Mouse (Mus musculus): ENCODE measurements at regions not wholly inside any gene's neighbourhood (a gene's known extent, or its start where the extent isn't known, plus 50 kb on each side); places are given as distances from the start of the nearest gene placed in this dataset.

DNA sequence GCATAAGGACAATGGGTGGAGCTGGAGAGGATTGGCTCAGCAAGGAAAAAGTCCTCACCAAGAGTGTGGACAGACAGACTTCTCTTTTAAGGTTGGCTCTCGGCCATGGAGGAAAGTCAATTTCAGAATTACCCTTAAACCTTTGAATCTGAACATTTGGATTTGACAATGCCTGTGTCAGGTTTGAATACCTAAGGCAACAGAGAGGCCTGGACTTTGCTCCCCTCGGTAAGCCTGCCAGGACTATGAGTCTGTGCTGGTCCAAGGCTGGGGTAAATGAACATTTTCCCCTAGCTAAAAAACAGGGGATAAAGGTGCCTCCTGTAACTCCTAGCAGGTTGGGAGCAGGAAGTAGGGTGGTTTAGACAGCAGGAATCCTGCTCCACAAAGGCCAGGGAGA, 68.8 kb upstream of the Slc6a6 start:
- Histone ChIP-seq H3K4me2 (replicated peaks; ENCODE audit: low read depth, low read length) (no peak overlapping the region), H3K9ac (ENCODE audit: low read depth, low read length) (no peak overlapping the region), H3K36me3 (ENCODE audit: control insufficient read depth, insufficient read depth, low read length) (no peaks in the 10 kb centered on the region), H3K9me3 (ENCODE audit: control insufficient read depth, low read length) (no peaks in the 10 kb centered on the region), H3K27me3 (ENCODE audit: control insufficient read depth, insufficient read depth, low read length) (no peaks in the 10 kb centered on the region), H3K4me1 (replicated peaks; ENCODE audit: control insufficient read depth, insufficient read depth, low read length) (peaks cover 3% of the 10 kb centered on the region; the same call in 1 of the 2 replicates), H3K27ac (ENCODE audit: low read depth, low read length) (no peak overlapping the region), H3K4me3 (ENCODE audit: low read depth, low read length) (no peak overlapping the region)
- no peak for DNase-seq (ENCODE audit: low spot score)
- 78% methylated on average over 2 of the region's 2 CpGs for WGBS
- ATAC-seq (ENCODE audit: low FRiP score), result no peak

DNA sequence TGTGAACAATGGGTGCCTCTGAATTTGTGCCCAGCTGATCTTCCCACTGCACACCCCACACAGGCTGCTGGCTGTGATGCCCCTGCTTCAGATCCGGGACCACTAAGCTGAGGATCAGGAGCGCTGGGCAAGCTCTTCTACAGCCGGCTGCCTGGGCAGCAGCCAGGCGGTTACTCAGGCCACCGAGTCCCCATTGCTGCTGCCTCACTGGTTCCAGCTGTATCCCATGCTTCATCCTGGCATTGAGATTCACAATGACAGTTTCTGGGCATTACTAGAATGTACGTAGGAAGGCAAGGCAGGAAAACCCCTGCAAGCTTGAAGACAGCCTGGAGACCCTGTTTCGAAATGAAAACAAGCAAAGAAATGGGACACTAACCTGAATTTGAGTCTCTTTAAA, 67.3 kb upstream of the Slc6a6 start:
- Histone ChIP-seq H3K9ac (ENCODE audit: low read depth, low read length) (peak overlapping the region; percentile 81), H3K4me2 (replicated peaks; ENCODE audit: low read depth, low read length) (peak overlapping the region; percentile 70), H3K9me3 (ENCODE audit: control insufficient read depth, low read length) (no peaks in the 10 kb centered on the region), H3K27ac (ENCODE audit: low read depth, low read length) (peak overlapping the region; percentile 85; the same call in 1 of the 2 replicates), H3K4me3 (ENCODE audit: low read depth, low read length) (peak overlapping the region; percentile 32), H3K36me3 (ENCODE audit: control insufficient read depth, insufficient read depth, low read length) (no peaks in the 10 kb centered on the region), H3K27me3 (ENCODE audit: control insufficient read depth, insufficient read depth, low read length) (no peaks in the 10 kb centered on the region), H3K4me1 (replicated peaks; ENCODE audit: control insufficient read depth, insufficient read depth, low read length) (peaks cover 3% of the 10 kb centered on the region; the same call in 1 of the 2 replicates)
- DNase-seq (ENCODE audit: low spot score), result no peak
- 48% methylated on average over 7 of the region's 7 CpGs for WGBS
- peak; percentile 36 for ATAC-seq (ENCODE audit: low FRiP score)

DNA sequence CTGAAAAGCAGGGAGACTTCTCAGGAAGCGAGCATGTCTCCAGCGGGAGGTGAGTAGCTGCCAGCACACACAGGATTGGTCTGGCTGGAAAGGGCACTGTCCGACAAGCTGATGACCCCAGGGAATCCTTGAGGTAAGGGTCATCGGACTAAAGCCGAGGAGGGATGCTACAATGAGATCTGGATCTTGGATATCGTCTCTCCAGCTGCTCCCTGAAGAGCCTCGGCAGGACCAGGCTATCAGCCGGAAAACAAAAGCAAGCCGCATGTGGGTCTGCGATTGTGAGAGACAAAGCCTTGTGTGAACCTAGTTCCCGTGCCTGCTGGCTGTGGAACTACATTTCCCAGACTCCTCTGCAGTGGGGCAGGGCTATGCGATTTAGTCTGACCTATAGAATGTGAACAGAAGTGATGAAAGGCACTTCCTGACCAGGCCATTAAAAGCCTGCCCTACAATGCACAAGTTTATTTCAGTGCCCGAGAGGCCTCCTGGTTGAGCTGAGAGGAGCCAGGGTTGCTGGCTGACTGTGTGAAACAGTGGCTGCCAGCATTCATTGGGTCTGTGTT, 66.7 kb upstream of the Slc6a6 start:
- DNase-seq (ENCODE audit: low spot score) (peak; percentile 88), ATAC-seq (ENCODE audit: low FRiP score) (peak; percentile 95)
- Histone ChIP-seq H3K27me3 (ENCODE audit: control insufficient read depth, insufficient read depth, low read length) (no peaks in the 10 kb centered on the region), H3K27ac (ENCODE audit: low read depth, low read length) (peak overlapping the region; percentile 85), H3K4me1 (replicated peaks; ENCODE audit: control insufficient read depth, insufficient read depth, low read length) (peaks cover 3% of the 10 kb centered on the region; the same call in 1 of the 2 replicates), H3K4me3 (ENCODE audit: low read depth, low read length) (peak overlapping the region; percentile 32), H3K4me2 (replicated peaks; ENCODE audit: low read depth, low read length) (peak overlapping the region; percentile 70), H3K9ac (ENCODE audit: low read depth, low read length) (peak overlapping the region; percentile 81), H3K9me3 (ENCODE audit: control insufficient read depth, low read length) (no peaks in the 10 kb centered on the region), H3K36me3 (ENCODE audit: control insufficient read depth, insufficient read depth, low read length) (no peaks in the 10 kb centered on the region)
- under 1% methylated on average over 13 of the region's 13 CpGs for WGBS

DNA sequence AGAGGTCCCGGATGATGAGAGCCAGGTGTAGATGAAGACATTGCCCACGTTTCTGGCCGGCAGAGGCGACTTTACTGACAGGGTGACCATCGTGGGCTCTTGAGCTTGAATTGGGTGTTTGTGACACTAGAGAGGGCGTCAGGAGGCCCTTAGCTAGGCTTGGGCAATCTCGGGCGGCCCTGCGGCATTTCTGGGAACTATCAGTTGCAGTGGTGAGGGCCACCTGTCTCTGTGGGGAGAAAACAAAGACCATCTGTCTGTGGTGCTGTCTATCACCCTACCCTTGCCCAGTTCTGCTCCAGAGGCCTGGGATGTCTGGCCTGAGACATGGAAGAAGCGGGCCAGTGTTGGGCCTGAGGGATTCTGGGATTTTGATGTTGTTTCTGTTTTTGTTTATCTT, 66.2 kb upstream of the Slc6a6 start:
- H3K36me3 ChIP-seq (ENCODE audit: control insufficient read depth, insufficient read depth, low read length), result no peaks in the 10 kb centered on the region
- 76% methylated on average over 10 of the region's 10 CpGs for WGBS
- H3K4me3 ChIP-seq (ENCODE audit: low read depth, low read length), result no peak overlapping the region
- H3K27ac ChIP-seq (ENCODE audit: low read depth, low read length), result no peak overlapping the region
- ATAC-seq (ENCODE audit: low FRiP score), result peak; percentile 43; the same call in 1 of the 2 replicates
- peak overlapping the region; percentile 70; the same call in 1 of the 2 replicates for H3K4me2 ChIP-seq (replicated peaks; ENCODE audit: low read depth, low read length)
- DNase-seq (ENCODE audit: low spot score), result no peak
- H3K27me3 ChIP-seq (ENCODE audit: control insufficient read depth, insufficient read depth, low read length), result no peaks in the 10 kb centered on the region
- peaks cover 3% of the 10 kb centered on the region; the same call in 1 of the 2 replicates for H3K4me1 ChIP-seq (replicated peaks; ENCODE audit: control insufficient read depth, insufficient read depth, low read length)
- H3K9me3 ChIP-seq (ENCODE audit: control insufficient read depth, low read length), result no peaks in the 10 kb centered on the region
- peak overlapping the region; percentile 81; the same call in 1 of the 2 replicates for H3K9ac ChIP-seq (ENCODE audit: low read depth, low read length)

DNA sequence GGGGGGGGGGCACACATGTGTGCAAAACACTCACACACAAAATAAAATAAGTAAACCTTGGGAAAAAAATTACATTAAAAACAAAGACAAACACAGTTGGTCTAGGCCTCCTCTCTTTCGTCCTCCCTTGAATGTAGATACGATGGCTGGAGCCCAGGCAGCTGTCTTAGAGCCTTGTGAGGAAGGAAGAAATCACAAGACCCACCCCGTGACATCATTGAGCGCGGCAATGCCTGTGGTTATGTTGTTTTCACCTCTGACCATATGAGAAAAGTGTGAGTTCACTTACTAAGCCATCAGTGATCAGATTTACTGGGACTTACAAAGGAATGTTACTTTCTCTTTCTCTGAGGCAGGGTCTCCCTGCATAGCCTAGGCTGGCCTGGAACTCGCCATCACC, 64.8 kb upstream of the Slc6a6 start:
- Histone ChIP-seq H3K9ac (ENCODE audit: low read depth, low read length) (no peak overlapping the region), H3K27ac (ENCODE audit: low read depth, low read length) (no peak overlapping the region), H3K4me3 (ENCODE audit: low read depth, low read length) (no peak overlapping the region), H3K4me2 (replicated peaks; ENCODE audit: low read depth, low read length) (no peak overlapping the region), H3K4me1 (replicated peaks; ENCODE audit: control insufficient read depth, insufficient read depth, low read length) (peaks cover 3% of the 10 kb centered on the region; the same call in 1 of the 2 replicates), H3K9me3 (ENCODE audit: control insufficient read depth, low read length) (no peaks in the 10 kb centered on the region), H3K27me3 (ENCODE audit: control insufficient read depth, insufficient read depth, low read length) (no peaks in the 10 kb centered on the region), H3K36me3 (ENCODE audit: control insufficient read depth, insufficient read depth, low read length) (no peaks in the 10 kb centered on the region)
- DNase-seq (ENCODE audit: low spot score), result no peak
- 92% methylated on average over 6 of the region's 6 CpGs for WGBS
- ATAC-seq (ENCODE audit: low FRiP score), result no peak

DNA sequence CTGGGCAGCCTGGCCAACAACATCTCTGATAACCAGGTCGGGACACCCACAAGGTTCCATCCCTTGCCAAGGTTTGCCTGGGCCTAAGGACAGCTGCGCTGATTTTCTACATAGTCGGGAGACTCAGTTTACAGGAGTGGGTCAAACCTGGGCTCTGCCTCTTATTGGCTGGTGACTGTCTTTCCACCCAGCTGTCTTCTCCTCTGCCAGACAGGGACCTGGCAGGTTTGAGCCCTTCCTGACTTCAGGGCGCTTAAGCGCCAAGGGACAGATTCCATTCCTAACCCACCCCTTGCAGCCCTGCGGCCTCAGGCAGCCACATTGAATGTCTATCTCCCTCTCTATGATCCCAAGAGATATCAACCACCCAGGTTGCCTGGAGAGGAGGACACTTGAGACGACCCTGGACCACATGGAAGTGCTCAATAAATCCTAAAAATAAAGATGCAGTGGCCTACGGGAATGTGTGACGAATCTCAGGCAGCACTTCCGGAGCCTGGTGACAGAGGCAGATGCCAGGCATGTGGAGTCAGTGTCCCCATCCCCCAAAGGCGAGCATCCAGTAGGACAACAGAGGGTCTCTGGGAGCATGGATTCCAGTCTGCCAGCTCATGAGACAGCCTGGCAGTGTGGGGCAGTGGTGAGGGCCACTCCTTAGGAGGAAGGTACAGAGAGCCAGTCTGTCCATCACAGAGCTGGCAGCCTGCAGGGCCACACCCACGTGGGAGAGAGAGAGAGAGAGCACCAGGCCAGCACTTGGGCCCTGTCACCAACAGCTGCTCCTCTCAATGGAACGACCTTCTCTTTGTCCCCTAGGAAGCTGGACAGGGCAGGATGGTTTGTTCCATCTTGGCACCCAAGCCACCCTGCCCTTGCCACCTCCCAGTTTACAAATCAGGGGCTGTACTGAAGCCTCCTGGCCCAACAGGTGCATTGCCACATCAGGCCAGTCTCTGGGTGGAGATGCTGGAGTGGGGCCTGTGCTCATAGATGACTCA, 63.8 kb upstream of the Slc6a6 start:
- H3K27me3 ChIP-seq (ENCODE audit: control insufficient read depth, insufficient read depth, low read length), result no peaks in the 10 kb centered on the region
- 74% methylated on average over 13 of the region's 13 CpGs for WGBS
- no peak for ATAC-seq (ENCODE audit: low FRiP score)
- H3K9ac ChIP-seq (ENCODE audit: low read depth, low read length), result no peak overlapping the region
- DNase-seq (ENCODE audit: low spot score), result no peak
- H3K4me3 ChIP-seq (ENCODE audit: low read depth, low read length), result no peak overlapping the region
- H3K4me2 ChIP-seq (replicated peaks; ENCODE audit: low read depth, low read length), result no peak overlapping the region
- H3K9me3 ChIP-seq (ENCODE audit: control insufficient read depth, low read length), result no peaks in the 10 kb centered on the region
- no peaks in the 10 kb centered on the region for H3K36me3 ChIP-seq (ENCODE audit: control insufficient read depth, insufficient read depth, low read length)
- no peak overlapping the region for H3K27ac ChIP-seq (ENCODE audit: low read depth, low read length)
- H3K4me1 ChIP-seq (replicated peaks; ENCODE audit: control insufficient read depth, insufficient read depth, low read length), result peaks cover 3% of the 10 kb centered on the region; the same call in 1 of the 2 replicates

DNA sequence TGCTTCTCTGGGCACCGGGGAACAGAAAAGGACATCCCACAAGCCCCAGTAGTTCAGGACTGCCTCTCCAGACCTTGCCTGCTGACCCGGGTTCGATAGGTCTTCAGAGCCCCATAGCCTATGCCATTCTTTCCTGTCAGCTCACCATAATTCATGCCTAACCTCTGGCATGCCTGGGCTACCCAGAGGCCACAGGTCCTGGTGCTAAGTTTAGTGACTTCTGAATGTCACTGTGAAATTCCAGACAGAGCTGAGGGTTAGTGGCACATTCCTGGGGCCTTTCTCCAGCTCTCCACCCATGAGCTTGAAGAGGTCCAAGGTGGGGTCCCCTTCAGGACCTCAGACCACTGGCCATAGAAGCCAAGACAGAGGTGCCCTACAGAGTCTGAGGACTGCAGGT, 62.4 kb upstream of the Slc6a6 start:
- Histone ChIP-seq H3K9me3 (ENCODE audit: control insufficient read depth, low read length) (no peaks in the 10 kb centered on the region), H3K4me1 (replicated peaks; ENCODE audit: control insufficient read depth, insufficient read depth, low read length) (peaks cover 3% of the 10 kb centered on the region; the same call in 1 of the 2 replicates), H3K9ac (ENCODE audit: low read depth, low read length) (no peak overlapping the region), H3K27ac (ENCODE audit: low read depth, low read length) (no peak overlapping the region), H3K27me3 (ENCODE audit: control insufficient read depth, insufficient read depth, low read length) (no peaks in the 10 kb centered on the region), H3K4me3 (ENCODE audit: low read depth, low read length) (no peak overlapping the region), H3K4me2 (replicated peaks; ENCODE audit: low read depth, low read length) (no peak overlapping the region), H3K36me3 (ENCODE audit: control insufficient read depth, insufficient read depth, low read length) (no peaks in the 10 kb centered on the region)
- DNase-seq (ENCODE audit: low spot score) (no peak), ATAC-seq (ENCODE audit: low FRiP score) (no peak)
- WGBS, result 91% methylated on average over 3 of the region's 3 CpGs

DNA sequence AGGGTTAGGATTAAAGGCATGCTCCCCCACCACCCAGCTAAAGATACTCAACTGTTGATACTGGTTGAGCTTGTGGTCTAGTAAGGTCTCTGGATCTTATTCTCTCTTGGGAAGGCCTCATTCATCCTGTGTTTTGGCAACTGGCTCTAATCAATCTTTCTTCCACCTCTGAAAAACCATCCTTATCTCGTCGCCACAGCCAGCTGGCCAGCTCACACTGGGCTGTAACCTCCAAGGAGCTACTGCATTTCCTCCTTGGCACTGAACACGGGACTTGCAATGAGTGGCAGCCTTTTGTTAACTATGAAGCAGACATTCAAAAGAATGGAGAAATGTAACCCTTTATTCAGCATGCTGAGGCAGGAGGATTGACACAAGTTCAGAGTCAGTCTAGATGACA, 61.4 kb upstream of the Slc6a6 start:
- no peak overlapping the region for H3K4me3 ChIP-seq (ENCODE audit: low read depth, low read length)
- ATAC-seq (ENCODE audit: low FRiP score) (no peak), DNase-seq (ENCODE audit: low spot score) (no peak)
- no peaks in the 10 kb centered on the region for H3K27me3 ChIP-seq (ENCODE audit: control insufficient read depth, insufficient read depth, low read length)
- WGBS, result 59% methylated on average over 3 of the region's 3 CpGs
- H3K9me3 ChIP-seq (ENCODE audit: control insufficient read depth, low read length), result no peaks in the 10 kb centered on the region
- no peaks in the 10 kb centered on the region for H3K36me3 ChIP-seq (ENCODE audit: control insufficient read depth, insufficient read depth, low read length)
- no peak overlapping the region for H3K27ac ChIP-seq (ENCODE audit: low read depth, low read length)
- no peaks in the 10 kb centered on the region; the same call in 1 of the 2 replicates for H3K4me1 ChIP-seq (replicated peaks; ENCODE audit: control insufficient read depth, insufficient read depth, low read length)
- no peak overlapping the region for H3K4me2 ChIP-seq (replicated peaks; ENCODE audit: low read depth, low read length)
- no peak overlapping the region for H3K9ac ChIP-seq (ENCODE audit: low read depth, low read length)
